Mouse (Mus musculus) left cerebral cortex, adult 8-10 months (tissue): Measurements from ENCODE around the gene Arhgdig. TPM values are rescaled to one million over a fixed set of nuclear protein-coding genes. Genes with fewer than 3 reads are reported as not detected.

Source experiments
- DNase-seq, 2 experiments: peaks; one replicate each; pipeline ENCODE4 v3.0.0; 2022; ENCODE audit warnings: low spot score in 2 of 2
- total RNA-seq, 4 experiments: library from RNA; stranded (reverse); gene quantifications; 2 replicates each; pipeline ENCODE4 v1.2.4; 2022

Arhgdig gene
- total RNA-seq: 10 to 100 TPM; 86.9 to 98.2 (median 93.2) TPM

GRCm38 (mm10) chr17:26207686-26208085 is at the start of gene Arhgdig:
TSS of gene Arhgdig (minus strand) at chr17:26207786.
- DNase-seq: no peak

- no peak for DNase-seq
These were observed 47.7 kb upstream of the Arhgdig start for GRCm38 (mm10) chr17:26255313-26255712.

GRCm38 (mm10) chr17:26253399-26253798 is 45.8 kb upstream of the Arhgdig start:
- DNase-seq: no peak

GRCm38 (mm10) chr17:26252539-26253251 is 45.1 kb upstream of the Arhgdig start, which contains the start of gene Luc7l:
TSS of gene Luc7l (plus strand) at chr17:26252896.
- peak; percentile 89 to 96 for DNase-seq

GRCm38 (mm10) chr17:26251886-26252538 is 44.4 kb upstream of the Arhgdig start:
- DNase-seq: no peak

GRCm38 (mm10) chr17:26244101-26244841 is 36.7 kb upstream of the Arhgdig start, which contains the start of gene Fam234a:
TSS of gene Fam234a (minus strand) at chr17:26244242.
- peak; percentile 75 to 95 for DNase-seq

GRCm38 (mm10) chr17:26243471-26244100 is 36.0 kb upstream of the Arhgdig start:
- peak in 1 of 2 experiments; percentile 70 for DNase-seq

GRCm38 (mm10) chr17:26240990-26241389 is 33.4 kb upstream of the Arhgdig start:
- no peak for DNase-seq

GRCm38 (mm10) chr17:26240120-26240790 is 32.7 kb upstream of the Arhgdig start:
- no peak for DNase-seq

GRCm38 (mm10) chr17:26239551-26239950 is 32.0 kb upstream of the Arhgdig start:
- DNase-seq: no peak

- no peak for DNase-seq
These were observed 30.1 kb upstream of the Arhgdig start for GRCm38 (mm10) chr17:26237667-26238066.

- DNase-seq: no peak
These were observed 27.7 kb upstream of the Arhgdig start for GRCm38 (mm10) chr17:26235077-26235815.

- DNase-seq: no peak
These were observed 26.8 kb upstream of the Arhgdig start for GRCm38 (mm10) chr17:26234386-26234785.

- no peak for DNase-seq
These were observed 25.3 kb upstream of the Arhgdig start for GRCm38 (mm10) chr17:26232863-26233262.

- no peak for DNase-seq
These were observed 23.6 kb upstream of the Arhgdig start for GRCm38 (mm10) chr17:26231156-26231555.

- DNase-seq: no peak
These were observed 22.2 kb upstream of the Arhgdig start for GRCm38 (mm10) chr17:26229776-26230175.

GRCm38 (mm10) chr17:26225150-26225549 is 17.6 kb upstream of the Arhgdig start:
- no peak for DNase-seq

GRCm38 (mm10) chr17:26221508-26221907 is 13.9 kb upstream of the Arhgdig start:
- no peak for DNase-seq

- DNase-seq: no peak
These were observed 5.1 kb upstream of the Arhgdig start for GRCm38 (mm10) chr17:26212681-26213080.

- DNase-seq: no peak
These were observed 4.7 kb upstream of the Arhgdig start for GRCm38 (mm10) chr17:26212241-26212640.
